Mouse (Mus musculus): Measurements from ENCODE around the gene Mrpl4. TPM values are rescaled to one million over a fixed set of nuclear protein-coding genes. Genes with fewer than 3 reads are reported as not detected.

Mrpl4 gene
- polyA plus RNA-seq, 2 experiments: 36.7 to 61.3 TPM

- Histone ChIP-seq H3K9me3 (ENCODE audit: control insufficient read depth, low read length) (no peaks in the 10 kb centered on the region), H3K27me3 (ENCODE audit: control insufficient read depth, insufficient read depth, low read length) (no peaks in the 10 kb centered on the region), H3K36me3 (replicated peaks; ENCODE audit: control insufficient read depth, insufficient read depth, low read depth) (no peaks in the 10 kb centered on the region), H3K4me3 (ENCODE audit: insufficient read depth in 1 of 2, low read depth in 2 of 2, low read length in 2 of 2) (no peak overlapping the region), H3K4me1 (replicated peaks; ENCODE audit: control insufficient read depth in 2 of 2, insufficient read depth in 2 of 2, low read length in 1 of 2) (peaks cover 3 to 21% of the 10 kb centered on the region in 2 experiments), H3K4me2 (ENCODE audit: low read depth) (peak overlapping the region; percentile 6; the same call in 1 of the 2 replicates), H3K27ac (no peak overlapping the region), H3K9ac (replicated peaks) (no peak overlapping the region)
- DNase-seq (ENCODE audit: low read depth in 3 of 3, low spot score in 3 of 3) (no peak), ATAC-seq (ENCODE audit: insufficient read depth) (no peak)
- no peak for TF ChIP-seq EP300 (IDR thresholded peaks at IDR 0.05; ENCODE audit: low read depth)
- 31% methylated on average over 6 of the region's 6 CpGs for WGBS (ENCODE audit: insufficient replicate concordance)
Measured at GRCm38 (mm10) chr9:20973682-20974075, 28.9 kb upstream of the Mrpl4 start.

- H3K9me3 ChIP-seq (ENCODE audit: control insufficient read depth, low read length): no peaks in the 10 kb centered on the region
- DNase-seq (ENCODE audit: low read depth in 3 of 3, low spot score in 3 of 3) (no peak), ATAC-seq (ENCODE audit: insufficient read depth) (peak; percentile 30; the same call in 1 of the 2 replicates)
- no peak overlapping the region for H3K27ac ChIP-seq
- TF ChIP-seq CTCF (IDR thresholded peaks at IDR 0.05; ENCODE audit: low read depth) (no peak), EP300 (IDR thresholded peaks at IDR 0.05; ENCODE audit: low read depth) (no peak)
- peak overlapping the region; percentile 73 to 77 for H3K4me3 ChIP-seq (ENCODE audit: insufficient read depth in 1 of 2, low read depth in 2 of 2, low read length in 2 of 2)
- no peaks in the 10 kb centered on the region for H3K36me3 ChIP-seq (replicated peaks; ENCODE audit: control insufficient read depth, insufficient read depth, low read depth)
- no peaks in the 10 kb centered on the region for H3K27me3 ChIP-seq (ENCODE audit: control insufficient read depth, insufficient read depth, low read length)
- peak overlapping the region; percentile 63 for H3K9ac ChIP-seq (replicated peaks)
- WGBS (ENCODE audit: insufficient replicate concordance): 1% methylated on average over 45 of the region's 45 CpGs
- peak overlapping the region; percentile 90 for H3K4me2 ChIP-seq (ENCODE audit: low read depth)
- peaks cover 3 to 28% of the 10 kb centered on the region in 2 experiments for H3K4me1 ChIP-seq (replicated peaks; ENCODE audit: control insufficient read depth in 2 of 2, insufficient read depth in 2 of 2, low read length in 1 of 2)
Measured at GRCm38 (mm10) chr9:20975431-20976215, 26.9 kb upstream of the Mrpl4 start.

GRCm38 (mm10) chr9:20976216-20976960, 26.1 kb upstream of the Mrpl4 start, which contains the start of gene S1pr2:
TSS of gene S1pr2 (minus strand) at chr9:20976781.
- Histone ChIP-seq H3K4me2 (ENCODE audit: low read depth) (peak within 1 kb of the TSS; percentile 90), H3K27me3 (ENCODE audit: control insufficient read depth, insufficient read depth, low read length) (no peaks in the 10 kb centered on the region), H3K9ac (replicated peaks) (peak within 1 kb of the TSS; percentile 63), H3K9me3 (ENCODE audit: control insufficient read depth, low read length) (no peaks in the 10 kb centered on the region), H3K4me3 (ENCODE audit: insufficient read depth in 1 of 2, low read depth in 2 of 2, low read length in 2 of 2) (peak within 1 kb of the TSS; percentile 73 to 77), H3K4me1 (replicated peaks; ENCODE audit: control insufficient read depth in 2 of 2, insufficient read depth in 2 of 2, low read length in 1 of 2) (peaks cover 3 to 28% of the 10 kb centered on the region in 2 experiments), H3K27ac (no peak within 1 kb of the TSS), H3K36me3 (replicated peaks; ENCODE audit: control insufficient read depth, insufficient read depth, low read depth) (no peaks in the 10 kb centered on the region)
- no peak for TF ChIP-seq CTCF (IDR thresholded peaks at IDR 0.05; ENCODE audit: low read depth)
- WGBS (ENCODE audit: insufficient replicate concordance): under 1% methylated on average over 47 of the region's 47 CpGs
- ATAC-seq (ENCODE audit: insufficient read depth): peak; percentile 70
- DNase-seq (ENCODE audit: low read depth in 3 of 3, low spot score in 3 of 3): peak; percentile 45 to 50 (median 45)

- H3K9ac ChIP-seq (replicated peaks): peak overlapping the region; percentile 63; the same call in 1 of the 2 replicates
- no peak overlapping the region for H3K27ac ChIP-seq
- peak overlapping the region; percentile 73 to 77 for H3K4me3 ChIP-seq (ENCODE audit: insufficient read depth in 1 of 2, low read depth in 2 of 2, low read length in 2 of 2)
Measured at GRCm38 (mm10) chr9:20976961-20977689, 25.4 kb upstream of the Mrpl4 start.

More at GRCm38 (mm10) chr9:20976961-20977689, 25.4 kb upstream of the Mrpl4 start:
- Histone ChIP-seq H3K36me3 (replicated peaks; ENCODE audit: control insufficient read depth, insufficient read depth, low read depth) (no peaks in the 10 kb centered on the region), H3K4me2 (ENCODE audit: low read depth) (peak overlapping the region; percentile 90), H3K9me3 (ENCODE audit: control insufficient read depth, low read length) (no peaks in the 10 kb centered on the region), H3K4me1 (replicated peaks; ENCODE audit: control insufficient read depth in 2 of 2, insufficient read depth in 2 of 2, low read length in 1 of 2) (peaks cover 3 to 28% of the 10 kb centered on the region in 2 experiments), H3K27me3 (ENCODE audit: control insufficient read depth, insufficient read depth, low read length) (no peaks in the 10 kb centered on the region)
- 2% methylated on average over 4 of the region's 4 CpGs for WGBS (ENCODE audit: insufficient replicate concordance)
- no peak for TF ChIP-seq EP300 (IDR thresholded peaks at IDR 0.05; ENCODE audit: low read depth)
- 0 out of 2 replicates have a peak, but pooled peaks have one; percentile 14 for TF ChIP-seq CTCF (IDR thresholded peaks at IDR 0.05; ENCODE audit: low read depth)
- ATAC-seq (ENCODE audit: insufficient read depth) (no peak), DNase-seq (ENCODE audit: low read depth in 3 of 3, low spot score in 3 of 3) (no peak)
